Mouse (Mus musculus): Measurements from ENCODE around the gene Ncs1.
A peak's percentile ranks its signal among the peaks of the same experiment; 100 is the strongest.

Ncs1 gene

DNA sequence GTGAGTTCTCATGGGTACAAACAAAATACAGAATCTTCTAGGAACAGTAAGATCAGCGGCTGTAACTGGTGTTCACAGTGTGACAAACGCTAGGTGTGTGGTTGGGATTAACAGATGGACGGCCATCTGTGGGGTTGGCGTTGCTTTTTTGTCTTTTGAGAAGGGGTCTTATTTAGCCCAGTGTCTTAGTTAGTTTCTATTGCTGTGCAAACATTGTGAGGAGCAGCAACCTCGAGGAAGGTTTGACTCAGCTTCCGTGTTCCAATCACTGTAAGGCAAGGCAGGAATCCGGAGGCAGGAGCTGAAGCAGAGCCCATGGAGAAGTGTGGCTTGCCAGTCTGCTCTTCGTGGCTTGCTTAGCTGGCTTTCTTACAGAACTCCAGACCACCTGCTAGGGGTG lies 35.5 kb downstream of the Ncs1 start:
- no peak for DNase-seq (ENCODE audit: low spot score)

DNA sequence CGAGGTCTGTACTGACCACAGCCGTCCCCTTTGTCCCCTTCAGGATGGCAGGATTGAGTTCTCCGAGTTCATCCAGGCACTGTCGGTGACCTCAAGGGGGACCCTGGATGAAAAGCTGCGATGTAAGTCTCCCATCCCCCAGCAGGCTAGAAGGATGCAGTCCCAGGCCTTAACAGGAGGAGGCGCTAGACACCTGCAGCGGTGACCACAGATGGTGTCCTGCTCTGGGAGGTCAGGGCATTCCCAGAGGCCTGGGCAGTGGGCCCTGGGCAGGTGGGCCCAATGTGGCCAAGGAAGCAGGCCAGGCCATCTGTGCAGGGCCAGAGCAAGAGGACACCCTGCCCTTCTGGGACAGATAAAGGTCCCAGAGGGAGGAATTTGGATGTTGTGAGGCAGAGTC lies 36.6 kb downstream of the Ncs1 start:
- DNase-seq (ENCODE audit: low spot score), result no peak

DNA sequence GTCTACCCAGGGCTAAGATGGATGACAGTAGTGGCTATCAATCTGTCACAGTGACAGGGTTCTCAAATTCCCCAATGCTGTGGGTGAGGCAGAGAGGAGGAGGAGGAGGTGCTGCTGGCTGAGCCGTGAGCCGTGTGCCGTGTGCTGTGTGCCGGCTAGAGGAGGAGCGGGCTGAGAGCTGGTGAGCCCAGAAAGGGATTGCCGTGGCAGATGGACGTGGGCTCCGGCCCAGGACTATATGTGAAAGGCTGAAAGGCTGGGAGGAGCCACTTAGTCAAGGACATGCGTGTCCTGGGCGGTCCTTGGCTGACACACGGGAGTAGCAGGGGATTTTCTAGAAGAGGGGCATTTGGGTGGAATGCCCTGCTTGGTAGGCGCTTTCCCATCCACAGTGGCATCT lies 37.3 kb downstream of the Ncs1 start:
- DNase-seq (ENCODE audit: low spot score), result no peak

DNA sequence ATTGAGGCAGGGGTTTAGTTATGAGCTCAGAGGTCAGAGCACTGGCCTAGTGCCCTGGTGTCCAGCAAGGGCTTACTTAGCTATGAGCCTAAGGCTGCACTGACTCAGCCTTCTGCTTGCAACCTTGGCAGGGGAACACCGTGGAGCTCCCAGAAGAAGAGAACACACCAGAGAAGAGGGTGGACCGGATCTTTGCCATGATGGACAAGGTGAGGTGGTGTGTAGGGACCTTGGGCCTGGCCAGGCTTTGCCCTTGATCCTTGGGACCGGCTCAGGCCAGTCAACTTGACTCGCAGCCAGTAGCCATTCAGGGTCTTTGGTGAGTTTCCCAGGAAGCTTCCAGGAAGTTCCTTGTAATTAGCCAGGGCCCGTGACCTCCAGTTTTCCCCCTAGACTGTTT lies 38.9 kb downstream of the Ncs1 start:
- no peak for DNase-seq (ENCODE audit: low spot score)

DNA sequence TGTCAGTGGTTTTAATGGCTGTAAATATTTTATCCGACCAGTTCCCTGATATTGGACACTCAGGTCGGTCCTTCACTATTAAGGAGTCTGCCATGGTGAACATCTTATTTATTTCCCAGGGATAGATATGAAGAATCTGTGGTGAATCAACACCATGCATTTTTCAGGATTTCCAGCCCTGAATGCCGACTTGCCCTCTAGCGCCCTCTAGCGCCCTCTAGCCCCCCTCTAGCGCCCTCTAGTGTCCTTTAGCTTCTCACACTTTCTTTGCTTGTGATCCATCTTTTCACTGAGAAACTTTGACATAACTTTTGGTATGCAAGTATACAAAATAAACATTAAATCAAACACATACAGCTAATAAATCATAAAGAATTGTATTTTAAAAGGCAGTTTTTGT lies 45.8 kb downstream of the Ncs1 start:
- no peak for DNase-seq (ENCODE audit: low spot score)

DNA sequence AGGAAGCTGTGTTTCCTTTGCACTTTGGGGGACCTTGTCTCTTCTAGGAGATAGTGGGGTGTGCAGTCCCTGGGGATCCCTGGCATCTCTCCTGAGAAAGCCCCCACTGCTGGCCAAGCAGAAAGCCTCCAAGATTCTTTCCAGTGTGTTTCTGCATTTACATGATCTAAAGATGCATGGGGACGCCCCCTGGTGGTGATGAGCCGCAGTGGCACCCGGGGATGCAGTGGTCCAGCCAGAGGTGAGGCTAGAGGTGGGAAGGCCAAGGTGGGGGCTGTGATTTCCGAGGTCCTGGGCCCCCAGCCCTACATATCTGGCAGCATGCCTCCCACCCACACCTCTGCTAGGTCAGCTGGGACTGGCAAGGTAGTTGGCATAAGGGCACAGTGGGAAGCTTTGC lies 49.4 kb downstream of the Ncs1 start:
- DNase-seq (ENCODE audit: low spot score), result peak; percentile 17

DNA sequence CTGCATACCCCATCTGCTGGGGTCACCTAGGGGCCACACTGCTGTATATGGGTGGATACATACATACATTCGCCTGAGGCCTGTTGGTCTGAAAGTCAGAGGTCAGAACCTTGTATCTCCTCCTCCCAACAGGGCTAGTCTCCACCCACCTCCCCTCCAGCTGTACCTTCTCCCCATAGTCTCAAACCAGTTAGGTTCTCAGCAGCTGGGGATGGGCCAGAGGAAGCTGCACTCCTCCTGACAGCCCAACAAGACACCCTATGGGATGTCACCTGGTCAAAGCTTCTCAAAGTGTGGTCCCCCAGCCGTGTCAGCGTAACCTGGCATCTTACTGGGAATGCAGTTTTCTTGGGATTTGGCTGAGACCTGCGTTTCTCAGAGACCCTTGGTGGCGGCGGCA lies 50.8 kb downstream of the Ncs1 start:
- DNase-seq (ENCODE audit: low spot score), result no peak

DNA sequence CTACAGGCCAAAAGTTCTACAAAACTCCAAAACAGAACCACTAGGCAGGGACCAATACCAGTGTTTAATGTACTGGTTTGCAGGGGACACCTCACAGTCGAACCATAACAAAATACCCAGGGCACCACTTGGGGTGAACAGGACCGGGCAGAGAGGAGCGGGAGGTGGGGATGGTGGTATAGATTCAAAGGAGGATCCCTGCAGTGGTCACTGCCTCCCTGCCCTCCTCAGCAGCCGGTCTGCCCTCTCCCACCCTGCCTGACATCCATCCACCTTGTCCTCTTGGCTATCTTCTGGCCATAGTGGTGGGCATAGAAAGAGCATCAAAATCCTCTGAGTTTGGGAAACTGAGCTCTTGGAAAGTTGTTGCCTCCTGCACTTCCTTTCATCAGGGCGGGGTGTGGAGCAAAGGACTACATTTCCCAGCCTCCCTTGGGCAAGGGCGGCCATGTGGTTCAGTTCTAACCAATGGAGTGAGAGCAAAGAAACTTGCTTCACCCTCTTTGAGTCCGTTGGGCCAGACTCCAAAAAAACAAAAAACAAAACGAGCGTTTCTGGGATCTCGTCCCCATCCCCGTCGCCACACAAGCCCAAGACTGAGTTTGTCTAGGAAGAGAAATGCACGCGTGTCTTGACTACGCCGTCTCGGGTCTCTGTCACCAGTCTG lies 52.1 kb downstream of the Ncs1 start:
- DNase-seq (ENCODE audit: low spot score), result peak; percentile 48

DNA sequence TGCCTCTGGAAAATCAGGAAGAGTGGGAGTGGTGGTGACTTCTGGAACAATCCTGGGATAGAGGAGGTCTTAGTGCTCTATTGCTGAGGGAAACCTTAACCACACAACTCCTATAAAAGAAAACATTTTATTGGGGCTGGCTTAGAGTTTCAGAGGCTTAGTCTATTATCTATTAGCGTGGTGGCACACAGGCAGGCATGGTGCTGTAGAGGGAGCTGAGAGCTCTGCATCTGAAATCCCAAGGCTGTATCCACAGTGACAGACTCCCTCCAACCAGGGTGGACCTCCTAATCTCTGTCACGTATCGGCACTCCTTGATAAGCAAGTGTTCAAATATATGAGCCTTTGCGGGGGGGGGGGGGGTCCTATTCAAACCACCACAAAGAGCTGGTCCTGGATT lies 53.2 kb downstream of the Ncs1 start:
- DNase-seq (ENCODE audit: low spot score), result peak; percentile 35

DNA sequence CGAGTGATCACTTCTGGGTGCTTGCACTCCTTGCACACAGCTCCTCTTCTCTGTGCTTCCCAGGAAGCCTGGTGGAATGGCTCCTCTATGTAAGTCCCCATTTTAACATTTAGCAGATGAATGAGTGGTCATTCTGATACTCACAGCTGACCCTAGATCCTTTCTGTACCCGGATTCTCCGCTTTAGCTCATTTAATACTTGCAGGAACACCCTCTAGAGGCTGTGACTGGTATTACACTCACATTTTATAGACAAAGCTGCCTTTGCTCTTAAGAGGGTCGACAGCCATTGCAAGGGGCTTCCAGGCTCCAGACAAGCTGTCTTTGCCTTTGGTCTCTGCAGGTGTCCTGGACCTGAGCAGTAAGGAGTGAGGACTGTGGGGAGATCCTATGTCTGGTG lies 53.6 kb downstream of the Ncs1 start:
- DNase-seq (ENCODE audit: low spot score), result no peak

DNA sequence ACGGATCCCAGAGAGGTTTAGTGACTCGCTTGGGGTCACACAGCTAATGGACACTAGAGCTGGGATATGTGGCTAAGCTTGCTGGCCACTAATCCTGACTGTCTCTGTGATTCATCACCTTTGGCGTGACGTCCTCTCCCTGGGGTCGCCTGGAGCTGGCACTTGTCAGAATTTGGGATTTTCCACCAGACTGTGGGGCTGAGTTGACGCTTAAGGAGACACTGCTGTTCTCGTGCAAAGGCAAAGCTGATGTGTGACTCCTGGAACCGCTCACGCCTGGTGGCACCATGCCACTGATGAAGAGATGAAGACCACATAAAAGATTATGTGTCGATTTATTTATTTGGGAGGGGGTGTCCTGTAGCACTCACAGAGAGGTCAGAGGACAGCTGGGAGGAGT lies 54.4 kb downstream of the Ncs1 start:
- no peak for DNase-seq (ENCODE audit: low spot score)

DNA sequence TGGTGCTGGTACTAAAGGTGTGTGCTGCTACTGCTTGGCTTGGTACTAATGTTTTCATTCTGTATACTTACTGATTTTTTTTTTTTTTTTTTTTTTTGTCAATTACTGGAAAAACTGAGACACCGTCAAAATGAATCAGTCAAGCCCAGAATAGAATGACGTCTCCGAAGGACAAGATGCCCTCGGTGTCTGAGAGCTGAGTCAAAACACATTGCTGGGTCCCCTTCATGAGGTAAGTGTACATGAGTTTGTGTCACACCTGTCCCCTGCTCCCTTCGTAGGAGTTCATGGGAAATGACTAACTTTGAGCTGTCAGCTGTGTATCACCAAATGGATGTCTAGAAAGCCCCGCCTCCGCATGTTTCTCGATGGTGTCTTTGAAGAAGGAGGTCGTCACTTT lies 57.6 kb downstream of the Ncs1 start:
- no peak for DNase-seq (ENCODE audit: low spot score)

DNA sequence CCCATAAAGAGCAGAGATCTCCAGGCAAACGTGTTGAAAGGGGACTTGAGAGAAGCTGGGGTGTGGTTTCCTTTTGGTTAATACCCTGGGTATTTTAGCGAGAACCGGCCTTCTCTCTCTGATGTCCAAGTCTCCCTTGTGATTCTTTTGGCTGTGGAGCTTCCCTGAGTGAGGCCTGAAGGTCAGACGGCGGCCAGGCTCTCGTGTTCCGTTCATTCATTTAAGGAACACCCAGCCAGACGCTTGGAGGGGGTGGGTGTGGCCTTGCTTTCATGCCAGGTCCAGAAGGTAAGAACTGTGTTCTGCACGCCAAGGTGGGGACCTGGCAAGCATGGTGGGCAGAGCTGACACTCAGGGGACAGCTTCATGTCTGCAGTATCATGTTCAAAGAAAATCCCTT lies 58.6 kb downstream of the Ncs1 start:
- no peak for DNase-seq (ENCODE audit: low spot score)

DNA sequence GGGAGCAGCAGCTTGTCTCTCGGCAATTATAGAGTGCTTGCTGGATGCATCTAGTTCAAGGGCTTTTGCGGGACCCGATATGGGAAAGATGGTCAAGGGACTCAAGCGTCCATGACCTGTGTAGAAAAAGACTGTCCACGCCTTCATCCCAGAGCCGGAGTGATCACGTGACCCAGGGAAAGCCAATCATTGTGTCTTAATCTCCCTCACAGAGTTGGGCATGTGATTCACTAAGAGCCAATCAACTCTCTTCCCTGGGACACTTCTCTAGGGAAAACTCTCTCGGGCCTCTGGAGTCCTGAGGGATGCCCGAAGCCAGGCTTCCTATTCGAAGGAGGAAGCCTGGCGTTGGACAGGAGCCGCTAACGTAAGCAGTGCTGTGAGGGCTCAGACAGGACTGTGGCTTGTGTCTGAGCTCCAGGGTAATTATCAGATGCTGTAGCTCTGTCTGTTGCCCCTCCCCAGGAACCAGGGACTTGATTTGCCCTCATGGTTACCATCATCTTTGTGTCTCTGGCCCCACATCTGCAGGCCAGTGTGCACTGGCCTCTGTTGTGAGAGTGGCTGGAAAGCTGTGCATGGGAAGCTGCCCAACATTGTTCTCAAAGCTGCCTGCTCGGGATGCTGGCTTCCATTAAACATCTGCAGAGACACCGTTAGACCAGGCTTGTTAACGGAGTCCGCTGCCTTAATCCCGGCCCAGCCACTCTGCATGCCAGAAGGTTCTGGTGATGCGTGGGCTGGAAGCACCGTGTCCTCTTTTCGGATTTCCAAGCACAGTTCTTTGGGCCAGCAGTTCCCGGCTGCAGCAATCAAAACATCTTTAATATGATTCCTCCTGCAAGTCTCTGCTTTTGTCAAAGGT lies 59.4 kb downstream of the Ncs1 start:
- DNase-seq (ENCODE audit: low spot score), result no peak

DNA sequence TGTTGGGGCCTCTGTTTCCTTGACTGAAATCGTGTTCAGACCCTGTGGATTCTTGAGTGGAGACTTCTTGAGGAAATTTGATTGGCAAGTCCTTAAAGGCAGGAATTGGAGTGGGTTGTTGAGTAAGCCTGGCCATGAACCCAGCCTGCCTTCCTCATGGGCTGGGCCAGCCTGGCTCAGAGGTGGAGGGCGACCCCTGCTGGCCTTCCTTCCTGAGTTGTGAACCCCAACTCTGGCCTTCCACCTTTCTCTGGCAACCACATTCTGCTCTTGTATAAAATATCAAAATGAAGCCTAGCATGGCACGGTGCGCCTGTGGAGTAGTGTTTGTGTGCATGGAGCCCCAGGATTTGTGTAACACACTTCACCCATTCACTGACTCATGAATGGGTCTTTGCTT lies 60.1 kb downstream of the Ncs1 start:
- DNase-seq (ENCODE audit: low spot score), result no peak

DNA sequence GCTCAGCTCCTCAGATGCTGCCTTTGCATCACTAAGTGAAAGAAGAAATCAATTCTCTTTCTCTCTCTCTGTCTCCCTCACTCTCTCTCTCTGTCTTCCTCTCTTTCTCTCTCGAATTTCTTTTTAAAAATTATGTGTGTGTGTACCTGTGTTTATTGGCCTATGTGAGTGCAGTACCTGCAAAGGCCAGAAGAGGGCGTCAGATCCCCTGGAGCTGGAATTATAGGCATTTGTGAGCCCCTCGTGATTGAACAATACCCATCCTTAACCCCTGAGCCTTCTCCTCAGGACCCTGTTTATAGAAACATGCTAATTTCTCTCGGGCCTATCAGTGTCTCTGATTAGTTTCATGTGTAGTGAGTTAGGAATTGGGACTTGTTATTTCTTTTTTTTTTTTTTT lies 62.6 kb downstream of the Ncs1 start:
- no peak for DNase-seq (ENCODE audit: low spot score)

DNA sequence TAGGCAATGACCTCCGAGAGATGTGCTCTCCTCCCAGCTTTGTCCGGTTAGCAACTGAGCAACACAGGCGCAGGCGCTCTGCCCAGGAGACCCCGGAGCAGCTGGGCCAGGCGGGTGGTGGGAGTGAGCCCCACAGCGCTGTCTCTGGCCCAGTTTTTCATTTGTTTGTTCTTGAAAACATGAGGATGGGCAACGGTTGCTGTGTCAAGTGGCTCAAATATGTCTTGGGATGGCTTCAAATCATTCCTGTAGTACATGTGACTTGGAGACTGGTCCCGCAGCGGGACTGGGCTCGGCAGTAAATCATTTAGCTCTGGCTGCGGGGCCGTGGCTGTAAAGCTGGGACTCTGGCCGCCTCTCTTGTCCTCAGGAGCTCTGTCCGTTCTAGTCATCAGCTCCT lies 63.9 kb downstream of the Ncs1 start:
- DNase-seq (ENCODE audit: low spot score), result no peak

DNA sequence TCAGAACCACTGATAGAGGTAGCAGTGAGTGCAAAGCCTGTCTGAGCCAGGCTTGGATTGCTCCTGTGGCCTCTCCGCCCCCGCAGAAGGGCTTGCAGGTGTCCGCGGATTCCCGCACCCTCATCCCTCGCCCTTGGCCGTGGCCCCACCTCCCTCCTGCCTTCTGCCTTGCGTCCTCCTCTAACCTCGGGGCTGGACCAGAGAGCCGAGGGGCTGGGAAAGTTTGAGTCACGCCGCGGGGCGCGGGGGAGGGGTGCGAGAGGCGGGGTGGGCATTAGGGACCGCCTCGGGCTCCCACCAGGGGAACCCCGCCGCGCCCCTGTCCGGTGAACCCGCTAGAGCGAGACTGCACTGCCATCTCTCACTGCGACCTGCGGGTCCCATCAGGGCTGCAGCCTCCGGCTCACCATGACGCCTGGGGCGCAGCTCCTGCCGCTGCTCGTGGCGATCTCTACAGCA lies 68.4 kb downstream of the Ncs1 start, which contains the start of gene Hmcn2:
TSS of gene Hmcn2 (plus strand) at position 409 of the 459 bp plus-strand sequence.
- no peak for DNase-seq (ENCODE audit: low spot score)

DNA sequence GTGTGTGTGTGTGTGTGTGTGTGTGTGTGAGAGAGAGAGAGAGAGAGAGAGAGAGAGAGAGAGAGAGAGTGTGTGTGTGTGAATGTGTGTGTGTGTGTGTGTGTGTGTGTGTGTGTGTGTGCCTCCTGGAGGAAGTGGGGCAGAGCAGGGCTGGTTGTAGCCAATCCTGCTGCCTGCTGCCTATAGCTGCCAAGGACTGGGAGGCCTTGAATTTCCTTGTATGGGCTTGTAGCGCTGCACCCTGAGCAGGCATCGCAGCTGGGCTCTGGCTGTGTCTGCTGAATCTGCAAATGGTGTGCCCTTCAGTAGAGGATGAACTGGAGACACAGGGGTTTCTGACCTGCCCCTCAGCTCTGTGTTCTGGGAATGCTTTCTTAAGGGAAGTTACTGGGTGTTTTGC lies 72.5 kb downstream of the Ncs1 start:
- DNase-seq (ENCODE audit: low spot score), result peak; percentile 53

DNA sequence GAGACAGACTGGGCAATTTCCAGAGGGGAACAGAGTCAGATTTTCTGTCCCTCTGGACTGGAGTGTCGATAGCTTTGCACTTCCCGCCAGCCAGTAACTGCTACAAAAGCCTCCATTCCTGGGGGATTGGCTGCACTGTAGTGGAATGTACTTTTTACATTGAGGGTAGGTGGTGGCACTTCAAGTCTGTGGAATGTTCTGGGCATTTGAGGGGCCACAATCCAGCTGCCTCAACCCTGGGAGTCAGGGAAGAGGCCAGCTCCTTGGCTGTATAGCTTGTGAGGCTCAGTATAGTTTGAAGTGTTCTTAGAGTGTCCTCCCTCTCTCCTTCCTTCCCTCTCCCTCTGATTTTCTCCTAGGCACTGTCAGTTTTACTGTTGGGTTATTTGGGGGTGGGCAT lies 73.6 kb downstream of the Ncs1 start:
- no peak for DNase-seq (ENCODE audit: low spot score)

DNA sequence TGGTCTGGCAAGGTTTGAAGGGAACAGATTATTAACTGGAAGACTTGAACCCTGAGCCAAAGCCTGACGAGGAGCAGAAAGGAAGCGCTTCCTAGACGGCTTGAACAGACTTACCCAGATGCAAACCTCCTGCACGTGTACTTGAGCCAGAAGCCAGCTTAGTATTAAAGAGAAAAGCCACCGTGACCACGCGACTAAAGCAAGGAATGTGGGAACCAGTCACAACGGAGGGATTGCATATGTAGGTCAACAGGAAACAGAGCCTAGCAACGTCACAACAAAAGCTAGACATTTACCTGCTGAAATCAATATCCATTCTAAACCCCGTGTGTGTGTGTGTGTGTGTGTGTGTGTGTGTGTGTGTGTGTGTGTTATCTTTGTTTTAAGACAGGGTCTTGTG lies 81.6 kb downstream of the Ncs1 start:
- DNase-seq (ENCODE audit: low spot score), result no peak

DNA sequence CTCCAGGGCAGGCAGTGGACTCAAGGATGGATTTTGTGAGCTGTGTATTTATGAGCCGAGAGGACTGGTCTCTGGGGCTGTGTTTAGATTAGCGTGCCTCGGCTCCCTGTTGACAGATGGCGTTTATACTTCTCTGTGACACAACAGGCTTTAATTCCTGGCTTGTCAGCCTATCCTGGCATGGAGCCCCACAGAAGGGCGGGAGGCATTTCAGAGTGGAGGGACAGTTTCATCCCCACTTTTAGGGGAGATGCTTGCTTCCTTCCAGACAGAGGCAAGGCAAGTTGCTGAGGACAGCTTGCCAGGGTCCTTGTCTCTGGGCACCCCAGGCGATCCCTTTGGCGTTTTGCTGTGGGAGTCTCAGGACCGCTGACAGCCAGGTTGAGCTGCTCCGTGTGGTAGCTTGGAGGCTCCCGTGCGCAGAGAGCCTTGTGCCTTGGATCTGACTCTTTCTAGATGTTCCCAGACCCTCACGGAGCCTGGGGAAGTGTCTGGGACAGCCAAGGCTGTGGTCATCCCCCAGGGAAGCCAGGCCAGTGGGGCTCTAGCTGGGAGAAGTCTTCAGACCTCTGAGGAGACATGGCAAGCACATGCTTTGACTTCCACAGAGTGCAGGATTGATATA lies 92.2 kb downstream of the Ncs1 start:
- no peak for DNase-seq (ENCODE audit: low spot score)

DNA sequence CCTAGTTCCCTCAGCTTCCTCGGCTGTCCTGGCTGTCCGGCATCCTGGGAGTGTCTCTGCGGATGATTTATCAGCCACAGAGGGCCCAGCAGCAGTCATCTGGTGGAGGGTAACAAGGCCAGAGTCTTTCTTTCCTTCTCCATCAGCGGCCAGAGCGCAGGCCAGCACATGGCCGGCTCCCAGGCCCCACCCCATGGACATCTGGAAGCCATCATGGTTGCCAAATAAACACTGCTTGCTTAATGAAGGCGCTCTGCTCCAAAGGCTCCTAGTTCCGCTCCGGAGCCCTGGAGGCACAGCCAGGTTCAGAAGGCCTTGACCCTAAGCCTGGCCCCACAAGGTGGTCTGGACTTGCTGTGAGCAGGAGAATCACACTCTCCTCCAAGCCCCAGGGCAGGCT lies 94.2 kb downstream of the Ncs1 start:
- DNase-seq (ENCODE audit: low spot score), result peak; percentile 12

Measured in ovary, adult 18-20 months (tissue).